Mouse (Mus musculus) G1E (cell line): ENCODE measurements around the gene Yod1.

Experiments used
- CTCF ChIP-seq: IDR thresholded peaks from 2 replicates; pipeline ENCODE4 v1.5.1; 2012; ENCODE audit warnings: low read depth, low read length, inconsistent platforms, mixed read lengths
- GATA1 ChIP-seq: IDR thresholded peaks from 2 replicates; pipeline ENCODE4 v1.6.1; 2012; ENCODE audit warnings: borderline replicate concordance, low read length, inconsistent platforms, mixed read lengths
- GATA2 ChIP-seq: IDR thresholded peaks from 2 replicates; pipeline ENCODE4 v1.6.1; 2012; ENCODE audit warnings: low read depth, low read length, inconsistent platforms, borderline replicate concordance
- POLR2AphosphoS5 ChIP-seq: IDR thresholded peaks from 2 replicates; pipeline ENCODE4 v1.6.1; 2012; ENCODE audit warnings: low read depth, low read length, inconsistent platforms; ENCODE audit not compliant: insufficient replicate concordance
- TAL1 ChIP-seq: conservative IDR thresholded peaks from 2 replicates; pipeline ENCODE4 v1.6.1; 2012; ENCODE audit warnings: low read depth, low read length, inconsistent platforms, mixed read lengths

DNA sequence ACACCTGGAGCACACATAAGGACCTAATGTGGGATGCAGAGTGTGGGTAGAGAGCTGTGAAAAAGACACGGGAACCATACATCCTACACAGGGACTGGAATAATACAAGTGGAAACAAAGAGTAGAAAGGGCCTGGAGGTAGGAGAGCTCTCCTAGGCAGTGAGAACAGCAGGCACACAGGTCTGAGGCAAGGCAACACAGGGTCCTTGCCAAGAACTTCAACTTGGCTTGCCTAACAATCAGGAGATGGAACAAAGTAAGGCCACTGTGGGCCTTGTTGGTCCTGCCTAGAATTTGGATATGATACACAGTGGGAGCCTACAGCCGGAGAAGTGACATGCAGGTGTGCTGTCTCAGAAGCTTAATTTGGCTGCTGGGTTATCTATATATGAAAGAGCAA, 52.8 kb downstream of the Yod1 start:
- TF ChIP-seq GATA1 (no peak), CTCF (no peak), TAL1 (no peak), POLR2AphosphoS5 (no peak), GATA2 (no peak)
